Mouse (Mus musculus) heart, embryonic 15.5 days (tissue): ENCODE measurements around the gene Yars. TPM values are rescaled to one million over a fixed set of nuclear protein-coding genes. Genes with fewer than 3 reads are reported as not detected.

Experiments
- ATAC-seq: fragments of 200-750 bp; cut with Nextera tagmentation; replicated peaks from 2 replicates; pipeline ENCODE4 v1.8.0; 2017; ENCODE audit warnings: low read depth, moderate TSS enrichment; ENCODE audit not compliant: insufficient number of reproducible peaks, insufficient read depth, low FRiP score
- H3K27ac ChIP-seq: fragments of 300-500 bp; sonication (generic); 2 replicates; pipeline ENCODE4 v1.5.1; 2015; ENCODE audit warnings: mild to moderate bottlenecking, inconsistent platforms
- H3K27me3 ChIP-seq: fragments of 300-500 bp; sonication (generic); 2 replicates; pipeline ENCODE4 v1.6.1; 2015; ENCODE audit warnings: inconsistent platforms
- H3K36me3 ChIP-seq: fragments of 300-500 bp; sonication (generic); 2 replicates; pipeline ENCODE4 v1.6.1; 2015; ENCODE audit warnings: mild to moderate bottlenecking, inconsistent platforms
- H3K4me1 ChIP-seq: fragments of 300-500 bp; sonication (generic); replicated peaks from 2 replicates; pipeline ENCODE4 v1.6.1; 2015; ENCODE audit warnings: inconsistent platforms
- H3K4me2 ChIP-seq: fragments of 300-500 bp; sonication (generic); 2 replicates; pipeline ENCODE4 v1.6.1; 2015; ENCODE audit warnings: inconsistent platforms, mild to moderate bottlenecking, moderate library complexity
- H3K4me3 ChIP-seq: fragments of 300-500 bp; sonication (generic); 2 replicates; pipeline ENCODE4 v1.5.1; 2015; ENCODE audit warnings: mild to moderate bottlenecking, inconsistent platforms
- H3K9ac ChIP-seq: fragments of 300-500 bp; sonication (generic); 2 replicates; pipeline ENCODE4 v1.6.1; 2015; ENCODE audit warnings: mild to moderate bottlenecking, inconsistent platforms
- H3K9me3 ChIP-seq: fragments of 300-500 bp; sonication (generic); replicated peaks from 2 replicates; pipeline ENCODE4 v1.6.1; 2016; ENCODE audit warnings: inconsistent platforms
- WGBS: fragments of 180-500 bp; shearing (Covaris S2); methylation state at CpG from one replicate; pipeline ENCODE4 v1.1.7; 2015; ENCODE audit warnings: mixed read lengths; 5-methylcytosine and 5-hydroxymethylcytosine counted together
- polyA plus RNA-seq: library from polyadenylated mRNA; unstranded; fragments of >200 nt; fragmentation: Nextera tagmentation; extraction: Ambion mirVana; gene quantifications from 2 replicates; pipeline ENCODE4 v1.2.1, GENCODE M21; 2015

The Yars gene
- polyA plus RNA-seq, 1 experiment from 2014 or later = 40.8 TPM

GRCm38 (mm10) chr4:129147552-129148103, 41.9 kb upstream of the Yars start:
- 55% methylated on average over 13 of the region's 13 CpGs for WGBS
- no peak overlapping the region for H3K9ac ChIP-seq
- 0 out of 2 replicates have a peak overlapping the region, but pooled peaks have one; percentile 6 for H3K27ac ChIP-seq
- no peaks in the 10 kb centered on the region for H3K27me3 ChIP-seq
- H3K4me2 ChIP-seq = no peak overlapping the region
- ATAC-seq = 0 out of 2 replicates have a peak, but pooled peaks have one; percentile 39
- no peak overlapping the region for H3K4me3 ChIP-seq
- H3K9me3 ChIP-seq = no peaks in the 10 kb centered on the region
- H3K36me3 ChIP-seq = peaks cover 32% of the 10 kb centered on the region; the same call in 1 of the 2 replicates
- peaks cover 47% of the 10 kb centered on the region for H3K4me1 ChIP-seq

GRCm38 (mm10) chr4:129149321-129149720, 40.2 kb upstream of the Yars start:
- H3K4me2 ChIP-seq = no peak overlapping the region
- H3K9me3 ChIP-seq = no peaks in the 10 kb centered on the region
- H3K36me3 ChIP-seq = peaks cover 47% of the 10 kb centered on the region
- no peak overlapping the region for H3K27ac ChIP-seq
- no peaks in the 10 kb centered on the region for H3K27me3 ChIP-seq
- WGBS = 78% methylated on average over 1 of the region's 1 CpGs
- no peak overlapping the region for H3K4me3 ChIP-seq
- peaks cover 34% of the 10 kb centered on the region for H3K4me1 ChIP-seq
- no peak overlapping the region for H3K9ac ChIP-seq
- no peak for ATAC-seq

GRCm38 (mm10) chr4:129151276-129151811, 38.2 kb upstream of the Yars start:
- WGBS = 90% methylated on average over 4 of the region's 4 CpGs
- ATAC-seq = no peak
- H3K9me3 ChIP-seq = no peaks in the 10 kb centered on the region

GRCm38 (mm10) chr4:129157541-129157940, 32.0 kb upstream of the Yars start:
- Histone ChIP-seq H3K4me1 (peaks cover 11% of the 10 kb centered on the region; the same call in 1 of the 2 replicates), H3K27me3 (no peaks in the 10 kb centered on the region), H3K27ac (peak overlapping the region; percentile 11; the same call in 1 of the 2 replicates), H3K9ac (no peak overlapping the region), H3K36me3 (peaks cover 39% of the 10 kb centered on the region), H3K4me2 (no peak overlapping the region), H3K4me3 (no peak overlapping the region), H3K9me3 (no peaks in the 10 kb centered on the region)
- no peak for ATAC-seq
- 77% methylated on average over 5 of the region's 5 CpGs for WGBS

More at GRCm38 (mm10) chr4:129151276-129151811, 38.2 kb upstream of the Yars start:
- no peak overlapping the region for H3K4me3 ChIP-seq
- no peak overlapping the region for H3K27ac ChIP-seq
- peaks cover 58% of the 10 kb centered on the region for H3K36me3 ChIP-seq
- H3K4me2 ChIP-seq = no peak overlapping the region
- no peak overlapping the region for H3K9ac ChIP-seq
- H3K27me3 ChIP-seq = no peaks in the 10 kb centered on the region
- H3K4me1 ChIP-seq = peaks cover 18% of the 10 kb centered on the region

- no peak overlapping the region for H3K4me3 ChIP-seq
- H3K27ac ChIP-seq = peak overlapping the region; percentile 11; the same call in 1 of the 2 replicates
- WGBS = 31% methylated on average over 3 of the region's 3 CpGs
- H3K4me2 ChIP-seq = no peak overlapping the region
- no peak overlapping the region for H3K9ac ChIP-seq
- no peaks in the 10 kb centered on the region for H3K9me3 ChIP-seq
- ATAC-seq = 0 out of 2 replicates have a peak, but pooled peaks have one; percentile 39
- H3K36me3 ChIP-seq = peaks cover 34% of the 10 kb centered on the region
- peaks cover 11% of the 10 kb centered on the region; the same call in 1 of the 2 replicates for H3K4me1 ChIP-seq
- no peaks in the 10 kb centered on the region for H3K27me3 ChIP-seq
Measured at GRCm38 (mm10) chr4:129158549-129158948, 31.0 kb upstream of the Yars start.

GRCm38 (mm10) chr4:129161076-129161475, 28.5 kb upstream of the Yars start:
- Histone ChIP-seq H3K9me3 (no peaks in the 10 kb centered on the region), H3K9ac (no peak overlapping the region), H3K27ac (no peak overlapping the region), H3K36me3 (peaks cover 32% of the 10 kb centered on the region), H3K4me3 (no peak overlapping the region), H3K4me1 (peaks cover 11% of the 10 kb centered on the region; the same call in 1 of the 2 replicates), H3K27me3 (no peaks in the 10 kb centered on the region), H3K4me2 (no peak overlapping the region)
- no peak for ATAC-seq
- WGBS = 95% methylated on average over 1 of the region's 1 CpGs

- Histone ChIP-seq H3K9ac (no peak overlapping the region), H3K4me1 (peaks cover 11% of the 10 kb centered on the region; the same call in 1 of the 2 replicates), H3K27ac (no peak overlapping the region), H3K4me3 (no peak overlapping the region), H3K4me2 (no peak overlapping the region), H3K27me3 (no peaks in the 10 kb centered on the region), H3K9me3 (no peaks in the 10 kb centered on the region), H3K36me3 (peaks cover 31% of the 10 kb centered on the region)
- no peak for ATAC-seq
- WGBS = 85% methylated on average over 4 of the region's 4 CpGs
Measured at GRCm38 (mm10) chr4:129161581-129162255, 27.8 kb upstream of the Yars start.

- no peaks in the 10 kb centered on the region for H3K4me1 ChIP-seq
- WGBS = 75% methylated on average over 1 of the region's 1 CpGs
- no peak overlapping the region for H3K27ac ChIP-seq
- H3K27me3 ChIP-seq = no peaks in the 10 kb centered on the region
- no peaks in the 10 kb centered on the region for H3K9me3 ChIP-seq
- no peak for ATAC-seq
- H3K36me3 ChIP-seq = peaks cover 63% of the 10 kb centered on the region
- no peak overlapping the region for H3K4me3 ChIP-seq
- H3K9ac ChIP-seq = no peak overlapping the region
- no peak overlapping the region for H3K4me2 ChIP-seq
Measured at GRCm38 (mm10) chr4:129172529-129172928, 17.0 kb upstream of the Yars start.

- Histone ChIP-seq H3K4me1 (no peaks in the 10 kb centered on the region), H3K9me3 (no peaks in the 10 kb centered on the region), H3K27me3 (no peaks in the 10 kb centered on the region), H3K36me3 (peaks cover 40% of the 10 kb centered on the region), H3K27ac (no peak overlapping the region), H3K9ac (no peak overlapping the region), H3K4me3 (no peak overlapping the region), H3K4me2 (no peak overlapping the region)
- 65% methylated on average over 1 of the region's 1 CpGs for WGBS
- ATAC-seq = no peak
Measured at GRCm38 (mm10) chr4:129179560-129179959, 10.0 kb upstream of the Yars start.

GRCm38 (mm10) chr4:129188041-129188659, 1.4 kb upstream of the Yars start:
- Histone ChIP-seq H3K4me1 (peaks cover 24% of the 10 kb centered on the region), H3K4me3 (peak overlapping the region; percentile 66), H3K4me2 (peak overlapping the region; percentile 82), H3K27me3 (no peaks in the 10 kb centered on the region), H3K9me3 (no peaks in the 10 kb centered on the region), H3K9ac (peak overlapping the region; percentile 78), H3K36me3 (no peaks in the 10 kb centered on the region), H3K27ac (peak overlapping the region; percentile 93; the same call in 1 of the 2 replicates)
- 41% methylated on average over 5 of the region's 5 CpGs for WGBS
- no peak for ATAC-seq

GRCm38 (mm10) chr4:129188803-129189541, 588 bp upstream of the Yars start:
- H3K9ac ChIP-seq = peak overlapping the region; percentile 78
- peak overlapping the region; percentile 93 for H3K27ac ChIP-seq
- H3K36me3 ChIP-seq = no peaks in the 10 kb centered on the region
- no peaks in the 10 kb centered on the region for H3K9me3 ChIP-seq
- ATAC-seq = peak; percentile 63
- peaks cover 24% of the 10 kb centered on the region for H3K4me1 ChIP-seq
- peak overlapping the region; percentile 82 for H3K4me2 ChIP-seq
- under 1% methylated on average over 72 of the region's 74 CpGs for WGBS
- peak overlapping the region; percentile 66 for H3K4me3 ChIP-seq
- H3K27me3 ChIP-seq = no peaks in the 10 kb centered on the region
